Mouse (Mus musculus): ENCODE results near the gene Sdk1. TPM values are rescaled to one million over a fixed set of nuclear protein-coding genes. Genes with fewer than 3 reads are reported as not detected.
A peak's percentile ranks its signal among the peaks of the same experiment; 100 is the strongest.

Sdk1 gene
- total and polyA plus RNA-seq, 3 experiments = not detected

GRCm38 (mm10) chr5:141980746-141981145 is 739.5 kb downstream of the Sdk1 start:
- Histone ChIP-seq H3K36me3 (ENCODE audit: control insufficient read depth in 1 of 2, insufficient read depth in 2 of 2, low read length in 2 of 2) (no peaks in the 10 kb centered on the region), H3K4me1 (ENCODE audit: control insufficient read depth in 1 of 2, insufficient read depth in 2 of 2, low read length in 2 of 2) (no peaks in the 10 kb centered on the region), H3K79me2 (ENCODE audit: control insufficient read depth, insufficient read depth, low read length, poor library complexity) (no peaks in the 10 kb centered on the region), H3K9me3 (replicated peaks; ENCODE audit: insufficient read depth, low read length) (no peaks in the 10 kb centered on the region), H3K27ac (ENCODE audit: control insufficient read depth, low read depth, low read length) (no peak overlapping the region), H3K27me3 (ENCODE audit: control insufficient read depth in 1 of 2, insufficient read depth in 2 of 2, low read length in 2 of 2) (no peaks in the 10 kb centered on the region), H3K4me3 (ENCODE audit: control insufficient read depth in 1 of 2, insufficient read depth in 1 of 2, low read depth in 2 of 2, low read length in 2 of 2) (no peak overlapping the region), H3K9ac (ENCODE audit: control insufficient read depth, low read depth, low read length, poor library complexity, severe bottlenecking) (no peak overlapping the region)
- DNase-seq (ENCODE audit: low read depth, low spot score) = no peak
- no peak for TF ChIP-seq EP300 (IDR thresholded peaks at IDR 0.05; ENCODE audit: low read depth in 1 of 2, low read length in 2 of 2)
- TF ChIP-seq RAD21 (IDR thresholded peaks at IDR 0.05; ENCODE audit: low read depth, low read length) = no peak
- no peak for TF ChIP-seq TBP (IDR thresholded peaks at IDR 0.05; ENCODE audit: low read depth, low read length)
- no peak for TF ChIP-seq SMC3 (IDR thresholded peaks at IDR 0.05; ENCODE audit: low read depth, low read length)
- no peak for TF ChIP-seq POLR2A (IDR thresholded peaks at IDR 0.05; ENCODE audit: control insufficient read depth in 1 of 2, insufficient read depth in 1 of 2, low read depth in 1 of 2, low read length in 2 of 2, poor library complexity in 1 of 2)

GRCm38 (mm10) chr5:141984322-141984721 is 743.0 kb downstream of the Sdk1 start:
- Histone ChIP-seq H3K4me3 (ENCODE audit: control insufficient read depth in 1 of 2, insufficient read depth in 1 of 2, low read depth in 2 of 2, low read length in 2 of 2) (no peak overlapping the region), H3K9me3 (replicated peaks; ENCODE audit: insufficient read depth, low read length) (no peaks in the 10 kb centered on the region), H3K9ac (ENCODE audit: control insufficient read depth, low read depth, low read length, poor library complexity, severe bottlenecking) (no peak overlapping the region), H3K27ac (ENCODE audit: control insufficient read depth, low read depth, low read length) (no peak overlapping the region), H3K27me3 (ENCODE audit: control insufficient read depth in 1 of 2, insufficient read depth in 2 of 2, low read length in 2 of 2) (no peaks in the 10 kb centered on the region), H3K79me2 (ENCODE audit: control insufficient read depth, insufficient read depth, low read length, poor library complexity) (no peaks in the 10 kb centered on the region), H3K4me1 (ENCODE audit: control insufficient read depth in 1 of 2, insufficient read depth in 2 of 2, low read length in 2 of 2) (no peaks in the 10 kb centered on the region), H3K36me3 (ENCODE audit: control insufficient read depth in 1 of 2, insufficient read depth in 2 of 2, low read length in 2 of 2) (no peaks in the 10 kb centered on the region)
- TF ChIP-seq JUND (IDR thresholded peaks at IDR 0.05; ENCODE audit: low read depth, low read length) (no peak), TCF12 (IDR thresholded peaks at IDR 0.05; ENCODE audit: low read depth, low read length) (no peak), ZMIZ1 (IDR thresholded peaks at IDR 0.05; ENCODE audit: low read depth, low read length) (no peak), CHD1 (IDR thresholded peaks at IDR 0.05; ENCODE audit: low read depth, low read length) (no peak), TBP (IDR thresholded peaks at IDR 0.05; ENCODE audit: low read depth, low read length) (no peak)
- DNase-seq (ENCODE audit: low read depth, low spot score) = no peak

GRCm38 (mm10) chr5:141985003-141985402 is 743.7 kb downstream of the Sdk1 start:
- no peak overlapping the region for H3K9ac ChIP-seq (ENCODE audit: control insufficient read depth, low read depth, low read length, poor library complexity, severe bottlenecking)
- no peak overlapping the region for H3K27ac ChIP-seq (ENCODE audit: control insufficient read depth, low read depth, low read length)
- no peaks in the 10 kb centered on the region for H3K36me3 ChIP-seq (ENCODE audit: control insufficient read depth in 1 of 2, insufficient read depth in 2 of 2, low read length in 2 of 2)
- H3K9me3 ChIP-seq (replicated peaks; ENCODE audit: insufficient read depth, low read length) = no peaks in the 10 kb centered on the region
- H3K79me2 ChIP-seq (ENCODE audit: control insufficient read depth, insufficient read depth, low read length, poor library complexity) = no peaks in the 10 kb centered on the region
- TF ChIP-seq SIN3A (IDR thresholded peaks at IDR 0.05; ENCODE audit: low read length) (peak; percentile 53), NRF1 (IDR thresholded peaks at IDR 0.05; ENCODE audit: insufficient read depth, low read depth, low read length, poor library complexity, severe bottlenecking) (no peak), RAD21 (IDR thresholded peaks at IDR 0.05; ENCODE audit: low read depth, low read length) (peak; percentile 29), MXI1 (IDR thresholded peaks at IDR 0.05; ENCODE audit: low read depth, low read length) (peak; percentile 36; the same call in 1 of the 2 replicates), SMC3 (IDR thresholded peaks at IDR 0.05; ENCODE audit: low read depth, low read length) (peak; percentile 52), MYC (IDR thresholded peaks at IDR 0.05; ENCODE audit: low read depth, low read length) (no peak), CTCF (IDR thresholded peaks at IDR 0.05 in 2 of 3, conservative IDR thresholded peaks at IDR 0.05 in 1 of 3; ENCODE audit: control insufficient read depth in 1 of 3, insufficient read depth in 1 of 3, low read depth in 2 of 3, low read length in 3 of 3, poor library complexity in 1 of 3, severe bottlenecking in 1 of 3) (peak; percentile 31 to 59 (median 35))
- no peak overlapping the region for H3K4me3 ChIP-seq (ENCODE audit: control insufficient read depth in 1 of 2, insufficient read depth in 1 of 2, low read depth in 2 of 2, low read length in 2 of 2)
- H3K4me1 ChIP-seq (ENCODE audit: control insufficient read depth in 1 of 2, insufficient read depth in 2 of 2, low read length in 2 of 2) = no peaks in the 10 kb centered on the region
- DNase-seq (ENCODE audit: low read depth, low spot score) = peak; percentile 63
- no peaks in the 10 kb centered on the region for H3K27me3 ChIP-seq (ENCODE audit: control insufficient read depth in 1 of 2, insufficient read depth in 2 of 2, low read length in 2 of 2)

Data from MEL (cell line).